Mouse (Mus musculus) left cerebral cortex, adult 8-10 months (tissue): ENCODE data around the gene Ccdc82. TPM values are rescaled to one million over a fixed set of nuclear protein-coding genes. Genes with fewer than 3 reads are reported as not detected.
A peak's percentile ranks its signal among the peaks of the same experiment; 100 is the strongest.

ENCODE experiments used
- DNase-seq, 2 experiments: peaks; one replicate each; pipeline ENCODE4 v3.0.0; 2022; ENCODE audit warnings: low spot score in 2 of 2
- total RNA-seq, 4 experiments: library from RNA; stranded (reverse); gene quantifications; 2 replicates each; pipeline ENCODE4 v1.2.4; 2022

Ccdc82 gene
- 10 to 100 TPM; 18.7 to 22.0 (median 19.7) TPM for total RNA-seq

- peak; percentile 63 to 72 for DNase-seq
These were observed at the start of gene Ccdc82 for GRCm38 (mm10) chr9:13246815-13247638. Gene Ccdc82, plus strand, starts transcription at chr9:13246955.

- no peak for DNase-seq
These were observed 46.7 kb upstream of the Ccdc82 start for GRCm38 (mm10) chr9:13200079-13200478.

GRCm38 (mm10) chr9:13203109-13203508 lies 43.6 kb upstream of the Ccdc82 start:
- no peak for DNase-seq

- DNase-seq, result no peak
These were observed 43.1 kb upstream of the Ccdc82 start for GRCm38 (mm10) chr9:13203681-13204080.

- no peak for DNase-seq
These were observed 40.4 kb upstream of the Ccdc82 start for GRCm38 (mm10) chr9:13206369-13206768.

GRCm38 (mm10) chr9:13225872-13226271 lies 20.9 kb upstream of the Ccdc82 start:
- DNase-seq, result no peak

- DNase-seq, result no peak
These were observed 16.2 kb upstream of the Ccdc82 start for GRCm38 (mm10) chr9:13230553-13230952.

GRCm38 (mm10) chr9:13231545-13232216 lies 15.1 kb upstream of the Ccdc82 start:
- no peak for DNase-seq

GRCm38 (mm10) chr9:13242321-13242720 lies 4.4 kb upstream of the Ccdc82 start:
- DNase-seq, result no peak

- peak; percentile 9 to 13 for DNase-seq
These were observed 1.3 kb upstream of the Ccdc82 start, which contains the start of gene Jrkl for GRCm38 (mm10) chr9:13245481-13245880. Gene Jrkl, minus strand, starts transcription at chr9:13245829.

GRCm38 (mm10) chr9:13248104-13248503 lies 1.3 kb downstream of the Ccdc82 start:
- no peak for DNase-seq

GRCm38 (mm10) chr9:13251251-13251650 lies 4.5 kb downstream of the Ccdc82 start:
- no peak for DNase-seq

- no peak for DNase-seq
These were observed 10.0 kb downstream of the Ccdc82 start for GRCm38 (mm10) chr9:13256726-13257125.

- no peak for DNase-seq
These were observed 11.4 kb downstream of the Ccdc82 start for GRCm38 (mm10) chr9:13258173-13258572.

- DNase-seq, result no peak
These were observed 14.2 kb downstream of the Ccdc82 start for GRCm38 (mm10) chr9:13260980-13261379.

GRCm38 (mm10) chr9:13273219-13273618 lies 26.5 kb downstream of the Ccdc82 start:
- DNase-seq, result no peak

GRCm38 (mm10) chr9:13287482-13287881 lies 40.7 kb downstream of the Ccdc82 start:
- no peak for DNase-seq

GRCm38 (mm10) chr9:13296274-13297121 lies 49.7 kb downstream of the Ccdc82 start:
- DNase-seq, result peak; percentile 67 to 89

- DNase-seq, result no peak
These were observed 50.4 kb downstream of the Ccdc82 start for GRCm38 (mm10) chr9:13297122-13297667.

- peak in 1 of 2 experiments; percentile 17 for DNase-seq
These were observed 51.1 kb downstream of the Ccdc82 start, which contains the start of gene Maml2 for GRCm38 (mm10) chr9:13297668-13298512. Gene Maml2, plus strand, starts transcription at chr9:13297957.
